In genomic region chr10:70520143-70521131, GRCm38 (mm10) we compare ENCODE assay signal across 8 mouse cellular contexts.
DNase-seq lines count a peak whose midpoint lies in the region; ATAC-seq and TF ChIP-seq lines count a peak whose summit lies in the region.

No protein-coding gene starts in this region.

- no peak for ATAC-seq in intestine, postnatal 0 days

- no peak for TF ChIP-seq EP300 in heart, adult 2 months (IDR thresholded peaks at IDR 0.05; ENCODE audit: insufficient read depth, low read depth, low read length)

- H3K9me3 ChIP-seq in intestine, postnatal 0 days (ENCODE audit: control insufficient read depth): no peaks in the 10 kb centered on the region
- no peaks in the 10 kb centered on the region; the same call in 1 of the 2 replicates for H3K9me3 ChIP-seq in midbrain, embryonic 10.5 days (replicated peaks)

- DNase-seq in ovary, postnatal 10 days (ENCODE audit: low spot score): peak; percentile 4
- DNase-seq in ovary, adult 18-20 months (ENCODE audit: low spot score): no peak
- peak; percentile 69 for DNase-seq in embryo, embryonic 9.5 days (ENCODE audit: extremely low spot score)
- DNase-seq in heart, adult 2 months: peak; percentile 59 to 62
- DNase-seq in midbrain, embryonic 10.5 days (ENCODE audit: low spot score): peak; percentile 72
- DNase-seq in urinary bladder, postnatal 10 days (ENCODE audit: low spot score): no peak

- TF ChIP-seq POLR2A in heart, adult 2 months (IDR thresholded peaks at IDR 0.05; ENCODE audit: insufficient read depth, low read depth, low read length): no peak
- TF ChIP-seq POLR2A in small intestine, adult 2 months (IDR thresholded peaks at IDR 0.05; ENCODE audit: low read depth, low read length): no peak

- no peaks in the 10 kb centered on the region for H3K79me2 ChIP-seq in heart, adult 2 months (replicated peaks; ENCODE audit: control insufficient read depth, insufficient read depth, low read length)

- no peaks in the 10 kb centered on the region for H3K27me3 ChIP-seq in heart, adult 2 months (ENCODE audit: control insufficient read depth, insufficient read depth, low read length)
- H3K27me3 ChIP-seq in intestine, postnatal 0 days (replicated peaks; ENCODE audit: control insufficient read depth, insufficient read depth, low read length): no peaks in the 10 kb centered on the region
- H3K27me3 ChIP-seq in midbrain, embryonic 10.5 days (ENCODE audit: low read depth, poor library complexity, severe bottlenecking): peaks cover 14% of the 10 kb centered on the region; the same call in 1 of the 2 replicates
- H3K27me3 ChIP-seq in small intestine, adult 2 months (ENCODE audit: control insufficient read depth, insufficient read depth, low read length): no peaks in the 10 kb centered on the region

- H3K36me3 ChIP-seq in heart, adult 2 months (ENCODE audit: control insufficient read depth, insufficient read depth, low read length): peaks cover 2% of the 10 kb centered on the region
- no peaks in the 10 kb centered on the region for H3K36me3 ChIP-seq in intestine, postnatal 0 days (ENCODE audit: control insufficient read depth, insufficient read depth)
- H3K36me3 ChIP-seq in midbrain, embryonic 10.5 days: peaks cover 14% of the 10 kb centered on the region
- H3K36me3 ChIP-seq in small intestine, adult 2 months (ENCODE audit: control insufficient read depth, insufficient read depth, low read length): no peaks in the 10 kb centered on the region

- peak overlapping the region; percentile 71 for H3K4me2 ChIP-seq in intestine, postnatal 0 days (replicated peaks; ENCODE audit: low read depth)

- no peak for TF ChIP-seq CTCF in heart, adult 2 months (IDR thresholded peaks at IDR 0.05)
- no peak for TF ChIP-seq CTCF in intestine, postnatal 0 days (IDR thresholded peaks at IDR 0.05; ENCODE audit: low read depth)
- TF ChIP-seq CTCF in small intestine, adult 2 months (IDR thresholded peaks at IDR 0.05; ENCODE audit: extremely low read depth, insufficient read length, insufficient replicate concordance, low read depth, low read length): no peak

- H3K4me3 ChIP-seq in heart, adult 2 months: peak overlapping the region; percentile 30
- H3K4me3 ChIP-seq in intestine, postnatal 0 days (ENCODE audit: low read depth, low read length): peak overlapping the region; percentile 35
- H3K4me3 ChIP-seq in midbrain, embryonic 10.5 days: peak overlapping the region; percentile 66
- peak overlapping the region; percentile 23 for H3K4me3 ChIP-seq in small intestine, adult 2 months (ENCODE audit: low read depth, low read length)

- no peak overlapping the region for H3K9ac ChIP-seq in heart, adult 2 months (ENCODE audit: low read depth, low read length)
- H3K9ac ChIP-seq in intestine, postnatal 0 days (ENCODE audit: low read depth, low read length): no peak overlapping the region

- intact Hi-C loops in heart, adult 2 months (cut with DNase I): no loop called here

- H3K27ac ChIP-seq in heart, adult 2 months: no peak overlapping the region
- H3K27ac ChIP-seq in intestine, postnatal 0 days (ENCODE audit: low read depth, low read length): no peak overlapping the region
- H3K27ac ChIP-seq in midbrain, embryonic 10.5 days (replicated peaks): peak overlapping the region; percentile 83
- H3K27ac ChIP-seq in small intestine, adult 2 months (ENCODE audit: insufficient read depth, low read depth, low read length): no peak overlapping the region

- H3K4me1 ChIP-seq in heart, adult 2 months (ENCODE audit: control insufficient read depth, insufficient read depth, low read length): no peaks in the 10 kb centered on the region; the same call in 1 of the 2 replicates
- H3K4me1 ChIP-seq in intestine, postnatal 0 days (replicated peaks; ENCODE audit: control insufficient read depth, insufficient read depth, low read length): no peaks in the 10 kb centered on the region
- peaks cover 31% of the 10 kb centered on the region for H3K4me1 ChIP-seq in midbrain, embryonic 10.5 days
- H3K4me1 ChIP-seq in small intestine, adult 2 months (ENCODE audit: control insufficient read depth, insufficient read depth, insufficient read length, low read length): no peaks in the 10 kb centered on the region

- 23% methylated on average over 38 of the region's 38 CpGs for WGBS in heart, adult 2 months
- 1% methylated on average over 38 of the region's 38 CpGs for WGBS in intestine, postnatal 0 days
- under 1% methylated on average over 38 of the region's 38 CpGs for WGBS in midbrain, embryonic 10.5 days
- 3% methylated on average over 38 of the region's 38 CpGs for WGBS in small intestine, adult 2 months

Comparison
In these comparisons a context has a peak if more than half of its experiments do, and no peak if none do; other contexts are left out.
1. DNase-seq: peak in ovary, postnatal 10 days (single experiment), embryo, embryonic 9.5 days (single experiment), heart, adult 2 months (2 of 2) and midbrain, embryonic 10.5 days (single experiment); none in ovary, adult 18-20 months (single experiment) and urinary bladder, postnatal 10 days (single experiment).
2. Peak in every context shown above with its lines, with median percentiles within 50 percentile points of each other: H3K4me3 ChIP-seq.